Mouse (Mus musculus) C2C12 (cell line): Measurements from ENCODE around the gene Cdh6. TPM values are rescaled to one million over a fixed set of nuclear protein-coding genes. Genes with fewer than 3 reads are reported as not detected.

Source experiments
- H3K27me3 ChIP-seq: one replicate; pipeline ENCODE4 v1.6.1; 2011; ENCODE audit not compliant: control insufficient read depth, insufficient read depth, insufficient read length
- H3K36me3 ChIP-seq: one replicate; pipeline ENCODE4 v1.6.1; 2011; ENCODE audit not compliant: control insufficient read depth, insufficient read depth
- H3K4me3 ChIP-seq: one replicate; pipeline ENCODE4 v1.5.1; 2011; ENCODE audit warnings: mild to moderate bottlenecking, control low read depth; ENCODE audit not compliant: poor library complexity, insufficient read depth, severe bottlenecking
- H3K79me2 ChIP-seq: one replicate; pipeline ENCODE4 v1.6.1; 2011; ENCODE audit not compliant: control insufficient read depth, insufficient read depth
- H3K79me3 ChIP-seq: one replicate; pipeline ENCODE4 v1.6.1; 2011; ENCODE audit warnings: low read depth, control low read depth
- H3ac ChIP-seq: one replicate; pipeline ENCODE3; 2011; ENCODE audit warnings: low read depth; ENCODE audit not compliant: control insufficient read depth, insufficient read length
- CEBPB ChIP-seq: IDR thresholded peaks from one replicate; pipeline ENCODE4 v1.6.1; 2011; ENCODE audit warnings: low read depth, mild to moderate bottlenecking, control low read depth, moderate library complexity
- CTCF ChIP-seq: IDR thresholded peaks from one replicate; pipeline ENCODE4 v1.5.1; 2011; ENCODE audit not compliant: control insufficient read depth, insufficient read depth, insufficient read length
- FOSL1 ChIP-seq: IDR thresholded peaks from one replicate; pipeline ENCODE4 v1.8.0; 2011; ENCODE audit warnings: mild to moderate bottlenecking, low read length; ENCODE audit not compliant: poor library complexity, insufficient read depth, severe bottlenecking
- MAX ChIP-seq: IDR thresholded peaks from one replicate; pipeline ENCODE4 v1.6.1; 2011; ENCODE audit warnings: mild to moderate bottlenecking, control low read depth
- MYOD1 ChIP-seq: IDR thresholded peaks from one replicate; pipeline ENCODE4 v1.6.1; 2011; ENCODE audit warnings: low read depth; ENCODE audit not compliant: control insufficient read depth, insufficient read length
- MYOG ChIP-seq: IDR thresholded peaks from one replicate; pipeline ENCODE4 v1.6.1; 2011; ENCODE audit not compliant: control insufficient read depth, insufficient read length; ENCODE audit errors: extremely low read depth
- USF1 ChIP-seq: IDR thresholded peaks from one replicate; pipeline ENCODE4 v1.6.1; 2011; ENCODE audit warnings: low read depth, mild to moderate bottlenecking, control low read depth, moderate library complexity
- polyA plus RNA-seq: library from polyadenylated mRNA; unstranded; fragments of >200 nt; fragmentation: generic; extraction: Trizol; gene quantifications from one replicate; pipeline ENCODE4 v1.2.1, GENCODE M21; 2012; ENCODE audit warnings: missing spikeins

Gene Cdh6
- polyA plus RNA-seq, 1 experiment, result under 0.01 TPM

- no peaks in the 10 kb centered on the region for H3K27me3 ChIP-seq
- no peaks in the 10 kb centered on the region for H3K79me2 ChIP-seq
- H3K79me3 ChIP-seq, result no peaks in the 10 kb centered on the region
- H3K4me3 ChIP-seq, result no peak overlapping the region
- H3ac ChIP-seq, result no peak overlapping the region
- TF ChIP-seq FOSL1, result no peak
- no peak for TF ChIP-seq CEBPB
- H3K36me3 ChIP-seq, result no peaks in the 10 kb centered on the region
These were observed 99.4 kb downstream of the Cdh6 start for GRCm38 (mm10) chr15:13074047-13074446.

- Histone ChIP-seq H3K79me2 (no peaks in the 10 kb centered on the region), H3K4me3 (no peak overlapping the region), H3ac (no peak overlapping the region), H3K27me3 (no peaks in the 10 kb centered on the region), H3K36me3 (no peaks in the 10 kb centered on the region), H3K79me3 (no peaks in the 10 kb centered on the region)
- TF ChIP-seq USF1 (no peak), MYOD1 (no peak), CEBPB (no peak), CTCF (no peak), MAX (no peak)
These were observed 105.3 kb downstream of the Cdh6 start for GRCm38 (mm10) chr15:13068213-13068516.

- Histone ChIP-seq H3K79me3 (no peaks in the 10 kb centered on the region), H3K36me3 (no peaks in the 10 kb centered on the region), H3K4me3 (no peak overlapping the region), H3K79me2 (no peaks in the 10 kb centered on the region), H3ac (no peak overlapping the region), H3K27me3 (no peaks in the 10 kb centered on the region)
- no peak for TF ChIP-seq MYOD1
- no peak for TF ChIP-seq CTCF
These were observed 105.9 kb downstream of the Cdh6 start for GRCm38 (mm10) chr15:13067429-13068212.

- no peaks in the 10 kb centered on the region for H3K36me3 ChIP-seq
- no peaks in the 10 kb centered on the region for H3K79me2 ChIP-seq
- H3K27me3 ChIP-seq, result no peaks in the 10 kb centered on the region
- H3K4me3 ChIP-seq, result no peak overlapping the region
- no peaks in the 10 kb centered on the region for H3K79me3 ChIP-seq
- TF ChIP-seq CTCF, result no peak
- TF ChIP-seq MYOG, result no peak
- TF ChIP-seq MAX, result no peak
- TF ChIP-seq MYOD1, result no peak
- TF ChIP-seq USF1, result no peak
- TF ChIP-seq FOSL1, result no peak
- no peak for TF ChIP-seq CEBPB
- H3ac ChIP-seq, result no peak overlapping the region
These were observed 106.7 kb downstream of the Cdh6 start for GRCm38 (mm10) chr15:13066765-13067164.

- no peak overlapping the region for H3ac ChIP-seq
- H3K79me3 ChIP-seq, result no peaks in the 10 kb centered on the region
- H3K79me2 ChIP-seq, result no peaks in the 10 kb centered on the region
- H3K4me3 ChIP-seq, result no peak overlapping the region
- no peaks in the 10 kb centered on the region for H3K36me3 ChIP-seq
- TF ChIP-seq MYOG (no peak), FOSL1 (no peak), MYOD1 (no peak), CEBPB (no peak), MAX (no peak), USF1 (no peak), CTCF (no peak)
- H3K27me3 ChIP-seq, result no peaks in the 10 kb centered on the region
These were observed 109.8 kb downstream of the Cdh6 start for GRCm38 (mm10) chr15:13063633-13064032.

- Histone ChIP-seq H3K36me3 (no peaks in the 10 kb centered on the region), H3ac (no peak overlapping the region), H3K79me2 (no peaks in the 10 kb centered on the region), H3K79me3 (no peaks in the 10 kb centered on the region), H3K4me3 (no peak overlapping the region), H3K27me3 (no peaks in the 10 kb centered on the region)
- no peak for TF ChIP-seq CEBPB
- TF ChIP-seq USF1, result no peak
- no peak for TF ChIP-seq CTCF
- TF ChIP-seq MYOG, result no peak
- no peak for TF ChIP-seq FOSL1
- TF ChIP-seq MYOD1, result no peak
- TF ChIP-seq MAX, result no peak
These were observed 115.7 kb downstream of the Cdh6 start for GRCm38 (mm10) chr15:13057728-13058127.
